Mouse (Mus musculus) megakaryocyte, embryonic 14.5 days (primary cell): ENCODE results near the gene Lhx4.

Experiments
- FLI1 ChIP-seq: IDR thresholded peaks from 2 replicates; pipeline ENCODE4 v1.6.1; 2012; ENCODE audit warnings: low read length, inconsistent platforms, mixed read lengths
- GATA1 ChIP-seq: IDR thresholded peaks from 3 replicates; pipeline ENCODE4 v1.6.1; 2012; ENCODE audit warnings: mixed read lengths, low read length, inconsistent platforms, borderline replicate concordance

DNA sequence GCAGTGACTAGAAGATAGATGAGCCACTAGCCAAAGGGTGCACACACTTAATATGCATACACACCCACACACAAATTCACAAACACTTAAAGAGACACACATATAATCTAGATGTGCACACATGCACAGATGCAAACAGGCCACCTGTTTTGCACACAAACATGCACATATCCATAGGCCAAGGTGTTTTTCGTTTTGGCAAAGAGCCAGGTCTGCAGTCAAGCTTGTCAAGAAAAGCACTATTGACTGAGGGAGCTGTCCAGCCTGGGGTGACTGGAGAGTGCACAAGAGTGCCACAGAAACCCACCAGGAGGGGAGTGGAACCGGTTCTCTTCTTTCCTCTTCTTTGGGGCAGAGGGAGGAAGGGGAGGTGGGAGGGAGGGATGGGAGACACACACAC is 20.3 kb downstream of the Lhx4 start:
- no peak for TF ChIP-seq GATA1
- no peak for TF ChIP-seq FLI1
